Mouse (Mus musculus) heart, adult 2 months (tissue): ENCODE data around the gene Wdhd1.

Experiments
- CTCF ChIP-seq: fragments of 200-600 bp; IDR thresholded peaks from 2 replicates; pipeline ENCODE4 v1.8.1; 2022; ENCODE audit warnings: antibody characterized with exemption, mild to moderate bottlenecking, moderate library complexity
- POLR2A ChIP-seq: fragments of 200-500 bp; IDR thresholded peaks from 2 replicates; pipeline ENCODE4 v1.6.1; 2011; ENCODE audit warnings: mild to moderate bottlenecking, low read depth, low read length, control low read depth; ENCODE audit not compliant: insufficient read depth

- peak; percentile 69 for TF ChIP-seq POLR2A
- no peak; the same call in 1 of the 2 replicates for TF ChIP-seq CTCF
These were observed 21.2 kb upstream of the Wdhd1 start, which contains the start of gene Mapk1ip1l for GRCm38 (mm10) chr14:47297785-47298407.
